Mouse (Mus musculus) right cerebral cortex, postnatal 36 days (tissue): Measurements from ENCODE around the gene Birc2.

Experiments
- DNase-seq, 2 experiments: peaks; one replicate each; pipeline ENCODE4 v3.0.0; 2022; ENCODE audit warnings: low spot score in 2 of 2, mixed read lengths in 1 of 2

The Birc2 gene

GRCm38 (mm10) chr9:7846667-7847199 is 9.9 kb upstream of the Birc2 start:
- DNase-seq: no peak

GRCm38 (mm10) chr9:7845216-7845895 is 8.5 kb upstream of the Birc2 start:
- DNase-seq: no peak

- DNase-seq: no peak
Observed at GRCm38 (mm10) chr9:7841221-7841620, 4.4 kb upstream of the Birc2 start.

DNA sequence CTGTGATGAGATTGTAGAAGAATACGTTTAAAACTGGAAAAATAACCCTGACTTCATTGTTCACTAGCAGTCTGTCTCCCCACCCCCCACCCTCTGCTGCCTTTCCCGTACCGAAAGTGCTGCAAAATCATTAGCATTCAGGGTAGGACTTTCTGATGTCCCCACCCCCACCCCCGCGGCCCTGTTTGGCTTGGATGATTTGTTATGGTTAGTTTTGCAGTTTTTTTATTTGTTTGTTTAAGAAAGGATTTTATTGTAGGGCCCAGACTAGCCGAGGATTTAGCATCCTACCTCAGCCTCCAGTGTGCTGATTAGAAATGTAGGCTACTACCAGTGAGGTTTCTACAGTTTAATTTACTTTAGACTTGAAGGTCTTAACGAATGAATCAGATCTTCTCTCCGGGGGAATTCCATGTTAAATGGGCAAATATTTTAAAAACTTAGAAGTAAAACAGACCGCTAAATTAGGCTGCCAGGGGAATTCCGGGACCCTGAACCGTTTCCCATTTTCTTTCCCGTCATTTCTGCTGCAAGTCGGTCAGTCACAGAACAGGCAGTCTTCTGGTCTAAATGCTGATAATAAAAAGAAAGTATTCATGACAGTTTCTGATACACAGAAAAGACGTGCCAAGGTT is 1.1 kb upstream of the Birc2 start:
- DNase-seq: no peak

GRCm38 (mm10) chr9:7836331-7836730 is 533 bp downstream of the Birc2 start:
- peak; percentile 32 to 51 for DNase-seq

DNA sequence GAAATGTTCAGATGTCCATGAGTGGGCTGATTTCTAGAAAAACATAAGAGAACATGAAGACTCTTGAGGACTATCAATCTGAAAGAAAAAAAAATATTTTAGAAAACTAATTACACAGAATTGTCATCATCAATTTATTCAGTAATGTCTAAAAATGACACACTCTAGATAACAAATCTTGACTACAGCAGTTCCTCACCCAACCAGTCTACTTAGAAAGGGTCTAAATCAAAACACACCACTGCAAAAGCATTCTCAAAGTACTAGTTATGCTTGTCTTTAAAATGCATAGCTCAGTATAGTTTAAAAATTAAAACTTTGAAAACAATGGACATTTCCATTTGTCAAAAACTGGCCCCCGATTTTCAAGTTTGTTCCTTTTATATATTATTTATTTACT is 1.6 kb downstream of the Birc2 start:
- no peak for DNase-seq

DNA sequence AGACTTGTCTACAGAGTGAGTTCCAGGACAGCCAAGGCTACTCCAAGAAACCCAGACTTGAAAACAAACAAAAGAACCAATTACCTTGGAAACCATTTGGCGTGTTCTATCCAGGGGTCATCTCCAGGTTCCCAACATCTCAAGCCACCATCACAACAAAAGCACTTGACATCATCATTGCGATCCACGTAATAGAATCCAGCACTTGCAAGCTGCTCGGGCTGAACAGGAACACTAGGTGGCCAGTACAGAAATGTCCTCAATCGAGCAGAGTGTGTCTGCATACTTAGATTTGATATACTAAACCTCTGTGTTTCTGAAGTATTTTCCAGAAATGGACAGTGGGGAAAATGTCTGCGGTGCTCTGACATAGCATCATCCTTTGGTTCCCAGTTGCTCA is 3.4 kb downstream of the Birc2 start:
- DNase-seq: no peak

DNA sequence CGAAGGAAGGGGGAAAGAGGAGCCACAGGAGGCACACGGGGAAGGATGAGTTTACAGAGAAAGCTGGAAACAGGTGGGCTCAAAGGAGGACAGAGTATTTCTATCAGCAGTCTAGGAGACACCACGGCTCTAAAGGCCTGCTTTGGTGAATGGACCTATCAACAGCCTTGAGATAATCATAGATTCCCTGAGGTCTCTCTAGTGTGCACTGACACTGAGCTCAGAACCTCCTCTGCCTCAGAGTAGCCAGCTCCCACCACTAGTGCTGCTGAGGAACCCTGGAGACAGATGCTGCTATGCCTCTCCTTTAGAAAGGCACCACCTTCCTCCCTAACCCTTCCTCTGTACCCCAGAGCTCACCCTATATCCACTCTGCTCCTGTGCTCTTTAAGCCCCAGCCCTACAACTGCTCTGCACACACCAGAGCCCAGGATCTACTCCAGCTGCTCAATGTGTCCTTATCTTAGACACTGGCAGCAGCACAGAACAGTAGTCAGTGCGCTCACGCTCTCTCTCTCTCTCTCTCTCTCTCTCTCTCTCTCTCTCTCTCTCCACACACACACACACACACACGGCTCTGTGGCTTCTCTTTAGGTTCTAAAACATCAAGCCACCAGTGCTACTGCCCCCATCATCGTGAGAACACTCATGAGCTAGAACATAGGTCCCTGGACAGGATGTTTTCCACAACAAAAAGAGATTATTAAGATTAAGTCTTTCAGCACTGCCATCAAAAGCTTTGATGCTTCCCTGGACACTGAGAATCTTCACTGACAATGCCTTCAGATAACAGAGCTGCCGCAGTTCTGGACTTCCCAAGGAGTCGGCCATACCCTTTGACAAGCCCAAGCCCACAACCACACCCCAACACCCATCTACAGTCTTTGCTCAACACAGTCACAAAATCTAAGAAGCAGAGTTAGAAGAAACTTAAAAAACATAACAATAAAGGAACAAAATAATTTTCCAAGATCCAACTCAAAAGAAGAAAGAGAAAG is 7.0 kb downstream of the Birc2 start:
- DNase-seq: no peak

DNA sequence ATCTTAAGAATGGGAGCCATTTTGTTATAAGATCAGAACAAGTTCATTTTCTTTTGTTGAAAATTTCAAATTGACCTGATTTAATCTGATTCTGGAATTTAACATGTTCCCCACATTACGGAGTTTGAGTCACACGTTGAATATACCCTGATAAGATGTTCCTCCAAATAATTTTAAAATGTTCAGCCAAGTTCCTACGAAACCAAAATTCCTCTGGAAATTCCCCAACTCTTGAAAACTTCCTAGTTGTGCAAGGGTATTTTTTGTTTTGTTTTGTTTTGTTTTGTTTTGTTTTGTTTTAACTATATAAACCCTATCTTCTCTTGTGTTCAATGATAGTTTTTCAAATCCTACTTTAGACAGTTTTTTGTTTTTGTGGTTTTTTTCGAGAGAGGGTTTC is 8.2 kb downstream of the Birc2 start:
- DNase-seq: no peak

DNA sequence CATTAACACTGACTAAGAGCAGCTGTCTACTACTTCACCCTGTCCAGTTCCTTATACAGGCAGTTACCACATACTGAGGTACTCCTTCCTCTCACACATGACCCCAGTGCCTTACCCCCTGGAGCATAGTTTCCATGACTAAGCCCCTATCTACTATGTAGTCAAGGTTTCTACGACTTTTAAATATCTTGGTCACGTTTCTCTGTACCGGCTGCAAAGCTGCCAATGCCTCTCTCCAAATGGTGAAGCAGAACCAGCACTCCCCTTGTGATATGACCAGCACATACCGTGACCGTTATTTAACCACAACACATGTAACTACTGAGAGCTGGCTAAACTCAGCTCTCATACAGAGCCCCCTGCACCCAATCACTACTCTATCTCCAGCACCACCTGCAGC is 11.9 kb downstream of the Birc2 start:
- DNase-seq: no peak

GRCm38 (mm10) chr9:7822758-7823157 is 14.1 kb downstream of the Birc2 start:
- DNase-seq: no peak

DNA sequence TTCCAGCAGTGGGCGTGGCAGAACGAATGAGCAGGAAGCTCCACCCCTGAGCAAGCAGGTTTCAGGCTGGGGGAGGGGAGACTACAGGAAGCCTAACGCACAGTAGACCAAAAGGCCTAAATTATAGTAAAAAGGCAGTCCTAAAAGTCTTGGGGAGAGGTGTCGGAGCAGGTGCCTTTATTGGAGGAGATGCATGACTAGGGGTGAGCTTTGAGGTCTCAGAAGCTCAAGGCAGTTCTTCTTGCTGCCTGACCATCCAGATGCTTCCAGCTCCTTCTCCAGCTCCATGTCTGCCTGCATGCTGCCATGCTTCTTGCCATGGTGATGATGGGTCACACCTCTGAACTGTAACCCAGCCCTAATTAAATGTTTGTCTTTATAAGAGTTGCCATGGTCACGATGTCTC is 31.8 kb downstream of the Birc2 start:
- DNase-seq: no peak

- no peak for DNase-seq
Observed at GRCm38 (mm10) chr9:7798555-7798954, 38.3 kb downstream of the Birc2 start.

- no peak for DNase-seq
Observed at GRCm38 (mm10) chr9:7797542-7797941, 39.3 kb downstream of the Birc2 start.

DNA sequence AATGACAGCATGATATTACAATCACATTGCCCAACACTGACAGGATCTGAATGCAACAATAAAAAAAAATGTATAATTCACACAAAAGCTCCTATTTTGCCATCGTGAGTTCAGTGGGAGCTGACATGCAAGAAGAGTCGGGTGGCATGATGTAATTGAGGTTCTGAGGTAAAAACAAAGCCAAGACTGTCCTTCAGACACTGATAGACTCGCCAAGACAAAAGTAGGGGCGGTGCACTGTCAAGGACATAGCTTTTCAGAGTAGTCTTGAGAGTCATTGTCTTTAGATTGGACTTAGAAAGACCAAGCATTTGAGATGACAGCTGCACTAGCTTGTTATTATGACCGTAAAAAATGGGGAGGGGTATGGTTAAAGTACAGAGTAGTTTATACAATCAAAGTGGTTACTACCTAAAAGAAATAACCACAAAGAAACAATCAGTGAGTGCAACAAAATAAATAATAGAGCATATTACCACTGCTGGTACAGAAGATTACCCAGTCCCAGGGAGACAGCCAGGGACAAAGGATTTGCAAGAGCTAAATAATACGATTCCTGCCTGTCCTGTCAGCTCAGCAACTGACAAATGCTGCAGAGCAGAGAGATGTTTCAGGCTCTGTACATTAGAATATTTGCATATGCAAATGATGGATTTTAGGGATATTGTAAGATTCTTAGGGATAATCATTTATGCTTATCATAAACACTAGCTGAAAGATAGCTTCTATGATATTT is 40.6 kb downstream of the Birc2 start:
- DNase-seq: no peak

DNA sequence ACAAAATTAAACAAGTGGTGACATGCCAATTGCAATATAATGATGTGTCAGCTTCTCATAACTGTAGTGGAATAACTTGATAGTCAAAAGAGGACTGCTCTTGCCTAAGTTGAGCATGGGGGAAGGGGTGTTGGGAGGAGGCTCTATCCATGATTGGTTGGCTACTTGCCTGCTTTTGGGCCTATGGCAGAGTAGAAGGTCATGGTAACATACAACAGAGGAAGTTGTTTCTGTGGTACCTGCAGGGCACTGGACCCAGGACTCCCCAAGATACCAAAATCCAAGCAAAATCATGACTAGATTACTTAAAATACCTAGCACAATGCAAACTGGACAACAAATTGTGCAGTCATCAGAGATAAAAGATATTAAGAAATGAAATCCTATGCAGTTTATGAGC is 41.3 kb downstream of the Birc2 start:
- no peak for DNase-seq

DNA sequence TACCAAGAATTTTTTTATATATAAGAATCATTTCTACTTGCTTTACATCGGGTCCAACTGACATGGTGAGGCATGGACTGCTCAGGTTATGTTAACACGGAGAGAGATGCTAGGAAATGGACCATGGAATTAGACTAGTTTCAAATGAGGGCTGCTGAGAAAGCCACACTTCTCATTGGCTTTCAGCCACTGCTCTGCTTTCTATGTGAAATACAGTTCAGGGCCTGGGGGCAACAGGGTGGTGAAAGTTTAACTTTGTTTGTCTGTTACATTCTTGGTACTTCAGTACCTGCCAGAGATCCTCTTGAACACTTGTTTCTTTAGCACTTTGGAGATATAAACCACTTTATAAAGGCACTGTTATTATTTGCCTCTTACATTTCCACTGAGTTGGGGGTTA is 43.3 kb downstream of the Birc2 start:
- DNase-seq: no peak

DNA sequence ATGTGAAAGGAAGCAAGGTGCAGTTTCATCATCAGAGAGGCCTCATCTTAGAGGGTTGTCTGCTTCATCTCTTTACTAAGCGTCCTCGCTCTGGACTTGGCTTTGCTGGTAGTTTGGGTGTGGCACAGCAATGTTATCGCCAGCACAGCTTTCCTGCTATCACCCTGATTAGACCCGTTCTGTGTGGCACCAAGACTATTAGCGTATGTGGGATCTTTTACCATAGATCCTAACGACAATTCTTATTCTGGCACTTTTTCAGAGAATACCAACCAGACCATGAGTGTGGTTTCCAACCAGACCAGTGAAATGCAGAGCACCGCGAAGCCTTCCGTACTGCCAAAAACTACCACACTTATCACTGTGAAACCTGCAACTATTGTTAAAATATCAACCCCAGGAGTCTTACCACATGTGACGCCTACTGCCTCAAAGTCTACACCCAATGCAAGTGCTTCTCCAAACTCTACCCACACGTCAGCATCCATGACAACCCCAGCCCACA is 46.2 kb downstream of the Birc2 start:
- DNase-seq: no peak

DNA sequence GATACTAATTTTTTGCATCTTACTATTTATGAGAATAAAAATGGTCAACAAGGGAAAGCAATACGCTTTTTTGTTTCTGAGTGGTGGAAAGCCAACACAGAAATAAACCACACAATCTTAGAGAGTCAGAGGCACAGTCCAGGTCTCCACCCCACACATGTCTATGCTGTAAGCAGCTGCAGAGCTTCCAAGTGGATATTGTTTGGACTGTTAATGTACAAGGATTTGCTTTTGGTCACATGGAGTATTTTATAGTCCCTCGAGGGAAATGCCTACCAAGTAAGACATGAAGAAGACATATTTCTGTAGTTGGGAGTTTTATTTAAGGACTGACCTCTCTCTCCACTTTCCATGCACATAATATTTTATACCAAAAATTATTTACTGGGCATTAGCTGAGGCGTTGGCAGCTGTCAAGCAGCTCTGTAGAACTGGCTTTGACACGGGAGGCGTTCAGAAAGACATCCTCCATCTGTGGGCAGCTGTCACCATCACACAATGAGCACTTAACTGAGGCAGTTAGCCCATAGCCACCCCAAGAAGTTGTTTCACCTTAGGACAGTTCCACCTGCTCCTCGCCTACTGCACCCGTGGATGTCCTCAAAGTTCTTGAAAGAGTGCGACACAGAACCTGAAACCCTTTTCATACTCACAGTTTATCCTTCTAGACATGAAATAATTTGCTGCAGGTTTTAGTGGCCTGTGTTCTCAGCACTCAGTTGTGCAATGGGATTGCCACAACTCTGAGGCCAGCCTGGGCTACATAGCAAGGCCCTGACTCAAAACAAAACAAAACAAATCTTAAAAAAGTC is 46.9 kb downstream of the Birc2 start:
- no peak for DNase-seq

GRCm38 (mm10) chr9:7788411-7788810 is 48.5 kb downstream of the Birc2 start:
- no peak for DNase-seq

DNA sequence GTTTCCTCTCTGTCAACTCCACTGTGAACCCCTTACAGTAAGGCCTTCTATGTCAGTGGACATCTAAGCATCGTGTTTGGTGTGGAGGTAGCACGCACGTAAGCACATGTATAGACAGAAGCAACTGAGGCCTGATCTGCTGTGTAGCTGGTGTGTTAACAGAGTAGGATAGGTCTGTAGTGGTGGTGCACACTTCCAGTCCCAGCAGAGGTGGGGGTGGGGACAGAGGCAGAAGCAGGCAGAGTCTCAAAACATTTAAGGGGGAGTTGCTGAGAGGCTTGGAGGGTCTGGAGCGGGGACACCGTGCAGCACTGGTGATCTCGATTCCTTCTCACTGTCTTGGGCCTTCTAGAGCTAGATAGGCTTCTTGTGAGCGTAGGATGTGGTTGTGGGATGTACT is 50.8 kb downstream of the Birc2 start:
- no peak for DNase-seq
